Mouse (Mus musculus) thymus, adult 2 months (tissue): ENCODE results near the gene Slc12a3. TPM values are rescaled to one million over a fixed set of nuclear protein-coding genes. Genes with fewer than 3 reads are reported as not detected.

Source experiments
- DNase-seq: peaks from one replicate; pipeline ENCODE4 v3.0.0; 2021
- H3K27ac ChIP-seq: fragments of 200-500 bp; 2 replicates; pipeline ENCODE4 v1.5.1; 2012; ENCODE audit warnings: low read length, control low read depth; ENCODE audit not compliant: control insufficient read depth, insufficient read depth
- H3K27me3 ChIP-seq: fragments of 200-500 bp; 2 replicates; pipeline ENCODE4 v1.6.1; 2012; ENCODE audit warnings: mild to moderate bottlenecking, low read length, moderate library complexity, mixed read lengths; ENCODE audit not compliant: control insufficient read depth, insufficient read depth
- H3K36me3 ChIP-seq: fragments of 200-500 bp; 2 replicates; pipeline ENCODE4 v1.6.1; 2012; ENCODE audit warnings: mild to moderate bottlenecking, low read length, moderate library complexity; ENCODE audit not compliant: control insufficient read depth, insufficient read depth
- H3K4me1 ChIP-seq: fragments of 200-500 bp; replicated peaks from 2 replicates; pipeline ENCODE4 v1.6.1; 2012; ENCODE audit warnings: low read length; ENCODE audit not compliant: control insufficient read depth, insufficient read depth
- H3K4me3 ChIP-seq: fragments of 200-500 bp; 2 replicates; pipeline ENCODE4 v1.5.1; 2012; ENCODE audit warnings: mild to moderate bottlenecking, low read length, control low read depth, moderate library complexity; ENCODE audit not compliant: control insufficient read depth, insufficient read depth
- CTCF ChIP-seq: fragments of 200-500 bp; IDR thresholded peaks from 2 replicates; pipeline ENCODE4 v1.5.1; 2012; ENCODE audit warnings: mild to moderate bottlenecking, control low read depth, low read length, moderate library complexity, borderline replicate concordance; ENCODE audit not compliant: control insufficient read depth, poor library complexity, insufficient read depth; ENCODE audit errors: extremely low read depth
- POLR2A ChIP-seq: fragments of 200-500 bp; IDR thresholded peaks from 2 replicates; pipeline ENCODE4 v1.6.1; 2012; ENCODE audit warnings: mild to moderate bottlenecking, low read length, control low read depth, moderate library complexity; ENCODE audit not compliant: control insufficient read depth, poor library complexity, insufficient read depth; ENCODE audit errors: extremely low read depth
- whole genome bisulfite sequencing: fragments of 180-500 bp; shearing (Covaris S2); methylation state at CpG from one replicate; pipeline ENCODE4 v1.1.7; 2018; 5-methylcytosine and 5-hydroxymethylcytosine counted together
- polyA plus RNA-seq: library from polyadenylated mRNA; depleted of rRNA; stranded (reverse); fragments of >200 nt; gene quantifications from 2 replicates; pipeline ENCODE4 v1.2.3, GENCODE M21; 2012

The Slc12a3 gene
- polyA plus RNA-seq, 1 experiment: 1.3 TPM

DNA sequence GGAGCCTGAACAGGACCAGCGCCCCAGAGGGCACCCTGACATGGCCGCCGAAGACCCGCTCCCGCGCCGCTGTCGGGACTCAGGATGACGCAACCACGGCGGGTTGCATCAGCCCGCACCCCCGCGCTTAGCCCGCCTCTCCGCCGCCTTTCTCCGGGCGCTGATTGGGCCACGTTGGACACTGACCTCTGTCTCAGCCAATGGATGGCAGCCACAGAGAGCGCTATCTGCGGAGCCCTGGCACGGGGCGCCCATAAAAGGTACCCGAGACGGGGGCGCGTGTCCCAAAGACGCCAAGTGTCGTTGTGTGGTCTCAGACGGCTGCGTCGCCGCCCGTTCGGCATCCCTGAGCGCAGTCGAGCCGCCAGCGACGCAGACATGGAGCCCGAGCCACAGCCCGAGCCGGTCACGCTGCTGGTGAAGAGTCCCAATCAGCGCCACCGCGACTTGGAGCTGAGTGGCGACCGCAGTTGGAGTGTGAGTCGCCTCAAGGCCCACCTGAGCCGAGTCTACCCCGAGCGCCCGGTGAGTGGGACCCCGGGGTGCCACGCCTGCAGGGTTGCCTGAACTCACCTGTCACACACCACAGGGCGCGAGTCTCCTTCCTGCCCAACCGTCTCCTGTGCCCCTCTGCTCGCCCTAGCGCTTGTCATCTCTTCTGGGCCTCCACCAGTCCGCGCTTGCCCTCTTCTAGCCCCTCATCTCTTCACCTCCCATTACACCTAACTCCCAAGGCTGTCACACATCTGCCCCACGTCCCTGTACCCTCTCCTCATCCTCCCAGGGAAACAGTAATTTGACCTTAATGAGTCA lies 57.4 kb downstream of the Slc12a3 start, which contains the start of gene Herpud1:
Gene Herpud1 (plus strand): TSS at position 225 of the 813 bp plus-strand sequence.
- DNase-seq: peak; percentile 98
- H3K27me3 ChIP-seq: no peaks in the 10 kb centered on the region
- H3K4me1 ChIP-seq: peaks cover 10% of the 10 kb centered on the region; the same call in 1 of the 2 replicates
- peaks cover 22% of the 10 kb centered on the region for H3K36me3 ChIP-seq
- H3K4me3 ChIP-seq: peak within 1 kb of the TSS; percentile 91
- TF ChIP-seq POLR2A (peak; percentile 98), CTCF (0 out of 2 replicates have a peak, but pooled peaks have one; percentile 43)
- H3K27ac ChIP-seq: peak within 1 kb of the TSS; percentile 70
- under 1% methylated on average over 65 of the region's 65 CpGs for WGBS

GRCm38 (mm10) chr8:94387027-94387684 lies 58.2 kb downstream of the Slc12a3 start:
- peak; percentile 65 for DNase-seq
- H3K4me3 ChIP-seq: peak overlapping the region; percentile 91
- peaks cover 10% of the 10 kb centered on the region; the same call in 1 of the 2 replicates for H3K4me1 ChIP-seq
- WGBS: under 1% methylated on average over 25 of the region's 25 CpGs
- no peaks in the 10 kb centered on the region for H3K27me3 ChIP-seq
- peak overlapping the region; percentile 70 for H3K27ac ChIP-seq
- peaks cover 29% of the 10 kb centered on the region for H3K36me3 ChIP-seq
- no peak for TF ChIP-seq POLR2A
- no peak for TF ChIP-seq CTCF

GRCm38 (mm10) chr8:94387785-94388184 lies 58.8 kb downstream of the Slc12a3 start:
- peaks cover 10% of the 10 kb centered on the region; the same call in 1 of the 2 replicates for H3K4me1 ChIP-seq

GRCm38 (mm10) chr8:94389531-94389930 lies 60.5 kb downstream of the Slc12a3 start:
- Histone ChIP-seq H3K4me1 (peaks cover 10% of the 10 kb centered on the region; the same call in 1 of the 2 replicates), H3K27me3 (no peaks in the 10 kb centered on the region), H3K4me3 (no peak overlapping the region), H3K36me3 (peaks cover 51% of the 10 kb centered on the region), H3K27ac (no peak overlapping the region)
- TF ChIP-seq POLR2A (no peak), CTCF (no peak)
- no peak for DNase-seq
- WGBS: 89% methylated on average over 6 of the region's 6 CpGs

More at GRCm38 (mm10) chr8:94387785-94388184, 58.8 kb downstream of the Slc12a3 start:
- peak overlapping the region; percentile 27; the same call in 1 of the 2 replicates for H3K27ac ChIP-seq
- no peaks in the 10 kb centered on the region for H3K27me3 ChIP-seq
- DNase-seq: no peak
- TF ChIP-seq POLR2A (no peak), CTCF (no peak)
- H3K4me3 ChIP-seq: peak overlapping the region; percentile 91
- WGBS: 34% methylated on average over 6 of the region's 6 CpGs
- H3K36me3 ChIP-seq: peaks cover 35% of the 10 kb centered on the region

DNA sequence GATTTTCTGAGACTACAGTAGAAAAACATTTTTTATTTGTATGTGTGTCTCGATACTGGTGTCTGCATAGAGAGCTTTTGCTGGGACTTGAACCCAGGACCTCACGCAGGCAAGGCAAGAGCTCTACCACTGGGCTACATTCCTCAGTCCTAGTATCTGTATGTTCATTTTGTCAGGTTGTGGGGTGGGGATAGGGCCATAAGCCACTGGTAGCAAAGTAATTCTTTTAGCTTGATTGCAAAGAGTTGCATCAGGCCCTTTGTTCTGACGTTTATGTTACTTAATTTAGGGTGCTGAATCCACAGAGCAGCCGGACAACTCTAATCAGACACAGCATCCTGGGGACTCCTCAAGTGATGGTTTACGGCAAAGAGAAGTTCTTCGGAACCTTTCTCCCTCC lies 61.4 kb downstream of the Slc12a3 start:
- peaks cover 9% of the 10 kb centered on the region; the same call in 1 of the 2 replicates for H3K4me1 ChIP-seq
- DNase-seq: no peak
- H3K36me3 ChIP-seq: peaks cover 60% of the 10 kb centered on the region
- H3K4me3 ChIP-seq: no peak overlapping the region
- no peak overlapping the region for H3K27ac ChIP-seq
- no peaks in the 10 kb centered on the region for H3K27me3 ChIP-seq
- TF ChIP-seq POLR2A (no peak), CTCF (no peak)
- WGBS: 96% methylated on average over 6 of the region's 6 CpGs

GRCm38 (mm10) chr8:94390910-94391309 lies 61.9 kb downstream of the Slc12a3 start:
- peaks cover 65% of the 10 kb centered on the region for H3K36me3 ChIP-seq
- WGBS: 94% methylated on average over 8 of the region's 8 CpGs
- DNase-seq: no peak
- no peak overlapping the region for H3K27ac ChIP-seq
- H3K27me3 ChIP-seq: no peaks in the 10 kb centered on the region
- no peak overlapping the region for H3K4me3 ChIP-seq
- TF ChIP-seq POLR2A: no peak
- TF ChIP-seq CTCF: no peak
- peaks cover 5% of the 10 kb centered on the region; the same call in 1 of the 2 replicates for H3K4me1 ChIP-seq
